Mouse (Mus musculus): ENCODE results near the gene Myl7.

GRCm38 (mm10) chr11:5861678-5862393, 36.7 kb downstream of the Myl7 start, which contains the start of gene Aebp1:
- TF ChIP-seq CTCF (IDR thresholded peaks at IDR 0.05; ENCODE audit: low read depth, low read length): no peak
- no peak for TF ChIP-seq POLR2A (IDR thresholded peaks at IDR 0.05; ENCODE audit: extremely low read depth, insufficient read depth, low read length)
